Mouse (Mus musculus) bone marrow macrophage, adult 2 months (primary cell): ENCODE data around the gene Zfp54.
"Not testable (repeated sequence)": the region's sequence is repeated elsewhere in the genome, so short reads cannot be mapped to it uniquely, and the experiment has no call there.

Experiments
- CTCF ChIP-seq: IDR thresholded peaks from 2 replicates; pipeline ENCODE4 v1.5.1; 2012; ENCODE audit warnings: low read depth, mild to moderate bottlenecking, low read length, moderate library complexity
- POLR2A ChIP-seq: IDR thresholded peaks from 2 replicates; pipeline ENCODE4 v1.6.1; 2012; ENCODE audit warnings: mild to moderate bottlenecking, low read depth, low read length, borderline replicate concordance

- not testable (repeated sequence) for TF ChIP-seq CTCF, POLR2A
These were observed 53.3 kb downstream of the Zfp54 start for GRCm38 (mm10) chr17:21476351-21476750.
